ENCODE assay signal across 8 mouse cellular contexts in genomic region chr11:60046058-60046735, GRCm38 (mm10). TPM values are rescaled to one million over a fixed set of nuclear protein-coding genes. Genes with fewer than 3 reads are reported as not detected.
A peak's percentile ranks its signal among the peaks of the same experiment; 100 is the strongest.
DNase-seq lines count a peak whose midpoint lies in the region; ATAC-seq lines count a peak whose summit lies in the region.

Pemt (minus strand) TSS chr11:60046489.

- peak; percentile 99 for ATAC-seq in intestine, embryonic 14.5 days (replicated peaks; ENCODE audit: low FRiP score, low TSS enrichment, low read depth)

- H3K4me3 ChIP-seq in intestine, embryonic 14.5 days (ENCODE audit: low read depth, low read length): peak within 1 kb of the TSS; percentile 69

- peak; percentile 90 for DNase-seq in adrenal gland, adult 18-20 months (ENCODE audit: low spot score in 2 of 2)
- peak; percentile 97 for DNase-seq in embryo, embryonic 11 days
- peak; percentile 94 for DNase-seq in gastrocnemius, postnatal 25 days
- peak; percentile 99 for DNase-seq in intestine, embryonic 14.5 days (ENCODE audit: low spot score)
- peak; percentile 98 to 99 for DNase-seq in left cerebral cortex, postnatal 14 days (ENCODE audit: low spot score in 2 of 2)
- DNase-seq in mesoderm, embryonic 11.5 days (ENCODE audit: low read depth, low spot score): peak; percentile 96
- DNase-seq in right cerebral cortex, postnatal 36 days (ENCODE audit: low spot score in 2 of 2): peak; percentile 95 to 96
- peak; percentile 96 for DNase-seq in yolk sac, embryonic 10.5 days (ENCODE audit: low spot score)

- H3K4me2 ChIP-seq in intestine, embryonic 14.5 days (ENCODE audit: low read length): peak within 1 kb of the TSS; percentile 82

- H3K9ac ChIP-seq in intestine, embryonic 14.5 days (ENCODE audit: low read length): peak within 1 kb of the TSS; percentile 69

- no peaks in the 10 kb centered on the region for H3K9me3 ChIP-seq in intestine, embryonic 14.5 days (ENCODE audit: control insufficient read depth, low read length)

- no peaks in the 10 kb centered on the region for H3K36me3 ChIP-seq in intestine, embryonic 14.5 days (ENCODE audit: control insufficient read depth, insufficient read depth, low read length)

- WGBS in intestine, embryonic 14.5 days: under 1% methylated on average over 44 of the region's 44 CpGs

- H3K4me1 ChIP-seq in intestine, embryonic 14.5 days (replicated peaks; ENCODE audit: control insufficient read depth, insufficient read depth, low read length): peaks cover 5% of the 10 kb centered on the region; the same call in 1 of the 2 replicates

- intact Hi-C loops in left cerebral cortex, postnatal 14 days (cut with DNase I): no loop called here

- H3K27me3 ChIP-seq in intestine, embryonic 14.5 days (replicated peaks; ENCODE audit: control insufficient read depth, insufficient read depth, low read length): no peaks in the 10 kb centered on the region

- peak within 1 kb of the TSS; percentile 90 for H3K27ac ChIP-seq in intestine, embryonic 14.5 days (ENCODE audit: low read depth)

RNA-seq across cellular contexts. Expression of gene Pemt, which starts in this region (rescaled TPM):
- 10 to 100 TPM in 1 of 2 experiments, 1 to 10 TPM in 1; 5.5 to 11.1 TPM for total RNA-seq in adrenal gland, adult 18-20 months (2021)
- 1 to 10 TPM; 2.6 to 3.7 TPM for total RNA-seq in gastrocnemius, postnatal 25 days (2021)
- polyA plus RNA-seq in intestine, embryonic 14.5 days (2014; fragmentation: Nextera tagmentation; extraction: Ambion mirVana): 9.1 and 12.5 TPM in 2 replicates
- total RNA-seq in left cerebral cortex, postnatal 14 days (2021): 1 to 10 TPM; 4.9 to 6.1 TPM

Comparison
In these comparisons a context has a peak if more than half of its experiments do, and no peak if none do; other contexts are left out.
1. Peak in every context shown above with its lines: DNase-seq, ATAC-seq, H3K4me3 ChIP-seq and H3K27ac ChIP-seq.